Mouse (Mus musculus): ENCODE measurements around the gene Auh.

DNA sequence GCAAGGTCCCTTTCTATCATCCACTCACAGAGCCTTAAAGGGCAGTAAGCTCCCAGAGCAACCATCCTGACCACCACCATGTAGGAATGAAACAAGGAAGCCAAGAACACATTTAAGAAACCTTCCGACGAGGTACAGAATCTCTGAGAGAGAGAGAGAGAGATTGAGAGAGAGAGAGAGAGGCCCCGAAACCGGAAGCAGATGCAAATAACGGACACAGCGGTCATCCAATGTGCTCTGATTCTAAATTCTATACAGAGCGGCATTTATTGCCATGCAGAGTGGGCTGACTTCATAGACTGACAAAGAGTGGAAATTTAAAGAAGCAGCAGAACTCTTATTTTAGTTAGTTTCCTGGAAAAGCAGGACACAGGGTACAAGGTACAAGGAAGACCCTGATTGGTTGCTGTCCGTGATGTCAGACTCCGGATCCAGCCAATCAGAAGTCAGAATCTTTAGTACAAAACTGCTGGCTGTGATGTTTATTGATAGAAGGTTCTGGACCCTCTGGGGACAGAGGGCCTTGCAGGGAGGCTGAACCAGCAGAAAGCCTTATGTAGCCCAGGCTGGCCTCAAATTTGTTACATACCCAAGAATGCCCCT is 137.1 kb downstream of the Auh start:
- TF ChIP-seq POLR2A (IDR thresholded peaks at IDR 0.05; ENCODE audit: control insufficient read depth in 1 of 2, insufficient read depth in 1 of 2, low read depth in 1 of 2, low read length in 2 of 2, poor library complexity in 1 of 2) (no peak), MYB (IDR thresholded peaks at IDR 0.05; ENCODE audit: low read depth, low read length) (no peak), CTCF (IDR thresholded peaks at IDR 0.05 in 2 of 3, conservative IDR thresholded peaks at IDR 0.05 in 1 of 3; ENCODE audit: control insufficient read depth in 1 of 3, insufficient read depth in 1 of 3, low read depth in 2 of 3, low read length in 3 of 3, poor library complexity in 1 of 3, severe bottlenecking in 1 of 3) (no peak), NRF1 (IDR thresholded peaks at IDR 0.05; ENCODE audit: insufficient read depth, low read depth, low read length, poor library complexity, severe bottlenecking) (no peak), ZKSCAN1 (IDR thresholded peaks at IDR 0.05; ENCODE audit: low read depth, low read length) (no peak), JUND (IDR thresholded peaks at IDR 0.05; ENCODE audit: low read depth, low read length) (no peak), USF2 (IDR thresholded peaks at IDR 0.05; ENCODE audit: borderline replicate concordance in 1 of 2, insufficient read depth in 1 of 2, low read depth in 1 of 2, low read length in 2 of 2) (no peak), NELFE (IDR thresholded peaks at IDR 0.05; ENCODE audit: low read depth, low read length) (no peak), BHLHE40 (IDR thresholded peaks at IDR 0.05; ENCODE audit: borderline replicate concordance, low read depth, low read length) (no peak), TCF12 (IDR thresholded peaks at IDR 0.05; ENCODE audit: low read depth, low read length) (no peak)
